Mouse (Mus musculus) left cerebral cortex, adult 2 months (tissue): ENCODE measurements around the gene Gm1123. TPM values are rescaled to one million over a fixed set of nuclear protein-coding genes. Genes with fewer than 3 reads are reported as not detected.

ENCODE experiments used
- DNase-seq, 2 experiments: peaks; one replicate each; pipeline ENCODE4 v3.0.0; 2021 to 2022; ENCODE audit warnings: low spot score in 2 of 2, mixed read lengths in 1 of 2; ENCODE audit errors: extremely low spot score in 1 of 2
- H3K27ac ChIP-seq: fragments of 200-600 bp; 2 replicates; pipeline ENCODE4 v1.8.1; 2022
- H3K4me3 ChIP-seq: fragments of 200-600 bp; 2 replicates; pipeline ENCODE4 v1.8.1; 2022
- CTCF ChIP-seq: fragments of 200-600 bp; IDR thresholded peaks from 2 replicates; pipeline ENCODE4 v1.8.1; 2022; ENCODE audit warnings: antibody characterized with exemption, mild to moderate bottlenecking, moderate library complexity
- intact Hi-C: fragments of 180-260 bp; cut with DNase I; formaldehyde crosslinking; loops from one replicate; pipeline ENCODE4 v1.15.1; 2025
- total RNA-seq, 2 experiments: library from RNA; stranded (reverse); gene quantifications; 2 replicates each; pipeline ENCODE4 v1.2.3; 2021

Gene Gm1123
- total RNA-seq, 2 experiments from 2014 or later, result not detected

GRCm38 (mm10) chr9:98994103-98994502 is 41.4 kb downstream of the Gm1123 start:
- H3K27ac ChIP-seq, result no peak overlapping the region
- intact Hi-C loops, result no loop called here
- no peak for TF ChIP-seq CTCF
- H3K4me3 ChIP-seq, result no peak overlapping the region
- DNase-seq, result no peak

GRCm38 (mm10) chr9:98987131-98987530 is 48.4 kb downstream of the Gm1123 start:
- TF ChIP-seq CTCF, result no peak
- H3K4me3 ChIP-seq, result peak overlapping the region; percentile 90
- no peak for DNase-seq
- intact Hi-C loops, result loop anchor here (5.0 kb wide), 2 partner anchors 255 to 460 kb away; partner anchors contain the start of gene Cep70
- H3K27ac ChIP-seq, result no peak overlapping the region; the same call in 1 of the 2 replicates

DNA sequence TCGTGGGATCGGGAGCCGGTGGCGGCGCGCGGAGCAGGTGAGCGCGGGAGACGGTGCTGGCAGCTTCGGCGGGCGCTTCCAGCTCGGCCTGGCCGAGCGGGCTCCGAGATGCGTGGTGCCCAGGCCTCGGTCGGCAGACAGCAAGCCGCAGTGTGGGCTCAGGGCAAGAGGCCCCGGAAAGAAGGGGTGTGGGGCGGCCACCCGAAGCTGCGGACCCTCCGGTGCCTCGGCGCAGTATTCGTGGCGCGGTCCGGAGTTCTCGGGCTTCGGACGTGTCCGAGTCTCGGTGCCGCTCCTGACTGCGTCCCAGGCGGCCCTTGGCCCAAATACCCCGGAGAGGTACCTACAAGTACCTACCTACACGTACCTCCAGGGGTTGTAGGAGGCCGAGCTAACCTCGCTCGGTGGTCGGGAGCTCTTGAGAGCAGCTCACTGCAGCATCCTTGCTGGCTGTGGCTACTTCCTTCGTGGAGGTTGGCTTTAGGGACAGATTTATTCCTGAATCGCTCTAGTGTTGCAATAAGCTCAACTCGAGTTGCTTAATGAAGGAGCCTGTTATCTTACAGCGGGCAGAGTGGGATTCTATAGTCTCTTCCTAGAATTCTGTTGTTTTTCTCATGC is 48.9 kb downstream of the Gm1123 start:
- TF ChIP-seq CTCF, result no peak
- no peak for DNase-seq
- Histone ChIP-seq H3K4me3 (peak overlapping the region; percentile 90), H3K27ac (peak overlapping the region; percentile 48)
- intact Hi-C loops, result loop anchor here (5.0 kb wide), 2 partner anchors 256 to 461 kb away; partner anchors contain the start of gene Cep70

DNA sequence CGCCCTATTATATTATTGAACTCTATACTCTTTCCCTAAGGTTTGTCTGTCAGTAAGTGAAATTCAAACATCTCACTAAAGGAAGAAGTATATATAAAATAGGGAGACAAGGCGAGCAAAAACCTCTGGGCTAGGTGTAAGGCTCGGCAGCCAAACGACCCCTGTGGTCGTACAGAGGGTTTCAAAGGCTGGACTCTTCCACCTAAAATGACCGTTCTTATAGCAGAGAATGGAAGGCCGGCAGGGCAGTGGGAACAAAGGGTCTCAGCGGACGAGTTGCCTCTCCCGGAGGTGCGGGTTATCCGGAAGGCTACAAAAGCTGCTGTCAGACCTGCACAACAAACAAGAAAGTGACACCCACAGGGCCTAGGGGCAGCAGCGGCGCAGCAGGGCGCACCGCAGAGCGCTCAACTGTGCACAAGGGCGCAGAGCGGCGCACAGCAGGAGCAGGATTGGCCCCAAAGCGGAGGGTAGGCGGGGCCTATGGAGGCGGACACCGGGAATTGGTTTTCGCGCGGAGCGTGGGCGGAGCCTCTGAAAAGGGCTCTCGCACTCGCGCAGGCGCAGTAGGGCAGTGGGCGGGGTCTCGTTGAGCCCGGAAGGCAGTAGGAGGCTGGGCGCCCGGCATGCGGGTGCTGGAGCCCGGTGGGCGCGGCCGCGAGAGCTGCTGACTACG is 49.6 kb downstream of the Gm1123 start, which contains the start of gene Faim:
Gene Faim (plus strand): TSS at position 574 of the 676 bp plus-strand sequence.
- Histone ChIP-seq H3K27ac (peak within 1 kb of the TSS; percentile 82), H3K4me3 (peak within 1 kb of the TSS; percentile 90)
- peak; percentile 100 for DNase-seq
- intact Hi-C loops, result loop anchor here (5.0 kb wide), 2 partner anchors 256 to 461 kb away; partner anchors contain the start of gene Cep70
- TF ChIP-seq CTCF, result no peak; the same call in none of the 2 replicates

- H3K4me3 ChIP-seq, result peak overlapping the region; percentile 26; the same call in 1 of the 2 replicates
- DNase-seq, result peak; percentile 85 to 89
- TF ChIP-seq CTCF, result peak; percentile 98
- no peak overlapping the region for H3K27ac ChIP-seq
- intact Hi-C loops, result no loop called here
These were observed 55.8 kb downstream of the Gm1123 start for GRCm38 (mm10) chr9:98979431-98980416.

DNA sequence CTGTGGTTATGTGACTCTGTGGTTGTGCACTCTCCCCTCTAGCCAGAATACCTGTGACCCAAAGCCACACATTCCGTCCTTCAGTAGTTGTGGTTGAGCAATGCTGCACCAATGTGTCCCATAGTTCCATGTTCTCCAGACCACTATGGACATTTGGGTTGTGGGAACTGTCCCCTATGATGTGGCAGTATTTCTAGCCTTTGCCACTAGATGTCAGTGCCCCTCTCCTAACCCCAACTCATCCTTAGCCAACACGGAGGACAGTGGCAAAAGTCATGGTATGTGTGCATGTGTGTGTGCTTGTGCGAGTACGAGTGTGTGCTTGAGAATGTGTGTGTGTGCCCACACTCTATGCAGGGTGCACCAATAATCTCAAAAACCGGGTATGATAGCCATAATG is 59.0 kb downstream of the Gm1123 start:
- intact Hi-C loops, result loop anchor here (2.0 kb wide), 1 partner anchor 14 kb away; no protein-coding TSS in a partner anchor
- Histone ChIP-seq H3K27ac (no peak overlapping the region), H3K4me3 (no peak overlapping the region)
- peak; percentile 35 for TF ChIP-seq CTCF
- DNase-seq, result no peak

DNA sequence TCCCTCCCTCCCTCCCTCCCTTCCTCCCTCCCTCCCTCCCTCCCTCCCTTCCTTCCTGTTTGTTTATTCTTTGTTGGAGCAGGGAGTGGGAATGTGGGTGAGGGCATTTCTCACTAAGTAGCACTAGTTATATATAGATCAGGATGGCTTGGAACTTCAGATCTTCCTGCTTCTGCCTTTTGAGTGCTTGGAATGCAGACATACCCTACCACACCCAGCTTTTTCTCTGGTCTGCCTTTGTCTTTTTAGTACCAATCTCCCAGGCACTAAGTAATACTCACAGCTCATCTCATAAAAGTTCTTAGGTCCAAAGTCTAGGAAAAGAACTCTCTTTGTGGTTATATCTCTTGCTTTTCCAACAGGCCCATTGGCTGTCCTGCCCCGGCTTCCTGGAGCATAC is 59.4 kb downstream of the Gm1123 start:
- DNase-seq, result no peak
- intact Hi-C loops, result loop anchor here (2.0 kb wide), 1 partner anchor 13 kb away; no protein-coding TSS in a partner anchor
- Histone ChIP-seq H3K4me3 (no peak overlapping the region), H3K27ac (no peak overlapping the region)
- TF ChIP-seq CTCF, result no peak

- no peak overlapping the region for H3K27ac ChIP-seq
- TF ChIP-seq CTCF, result no peak
- H3K4me3 ChIP-seq, result no peak overlapping the region
- DNase-seq, result no peak
- intact Hi-C loops, result no loop called here
These were observed 60.6 kb downstream of the Gm1123 start for GRCm38 (mm10) chr9:98974898-98975297.

DNA sequence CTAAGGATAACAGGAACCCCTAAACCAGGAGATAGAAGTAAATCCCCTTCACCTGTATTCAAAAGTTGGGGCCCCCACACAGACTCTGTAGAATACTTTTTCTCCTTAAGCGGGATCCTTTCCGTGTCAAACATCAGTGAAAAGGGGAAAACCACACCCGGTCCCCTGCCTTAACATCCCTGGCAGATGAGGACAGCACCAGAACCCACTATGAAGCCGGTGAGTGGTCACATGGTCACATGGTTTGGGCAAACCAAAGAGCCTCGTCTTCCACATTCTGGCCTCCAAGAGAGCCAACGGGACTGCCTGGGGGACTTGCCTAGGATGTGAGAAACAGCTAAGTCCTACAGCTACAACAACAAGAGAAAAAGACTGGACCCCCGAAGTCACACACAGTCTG is 62.0 kb downstream of the Gm1123 start:
- TF ChIP-seq CTCF, result no peak
- DNase-seq, result no peak
- H3K27ac ChIP-seq, result no peak overlapping the region
- intact Hi-C loops, result no loop called here
- H3K4me3 ChIP-seq, result no peak overlapping the region

DNA sequence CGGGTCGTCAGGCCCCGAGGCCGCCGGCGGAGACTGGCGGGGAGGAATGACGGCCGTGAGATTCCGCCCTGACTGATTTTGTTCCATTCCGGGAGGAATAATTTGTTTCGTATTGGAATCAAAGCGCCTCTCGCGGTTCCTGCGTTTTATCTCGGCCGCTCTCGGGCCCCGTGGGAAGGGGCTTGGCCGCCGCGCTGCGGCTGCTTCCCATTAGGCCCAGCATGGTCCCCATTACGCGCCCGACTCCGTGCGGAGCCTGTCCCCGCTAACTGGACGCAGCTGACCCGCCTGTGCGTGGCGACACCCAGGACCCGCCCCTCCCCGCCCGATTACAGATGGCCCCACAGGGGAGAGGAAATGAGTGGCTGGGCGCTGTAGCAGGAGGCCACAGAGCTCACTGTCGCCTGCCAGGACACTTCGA is 62.4 kb downstream of the Gm1123 start:
- DNase-seq, result no peak
- H3K27ac ChIP-seq, result no peak overlapping the region
- TF ChIP-seq CTCF, result no peak
- intact Hi-C loops, result no loop called here
- peak overlapping the region; percentile 11; the same call in 1 of the 2 replicates for H3K4me3 ChIP-seq

DNA sequence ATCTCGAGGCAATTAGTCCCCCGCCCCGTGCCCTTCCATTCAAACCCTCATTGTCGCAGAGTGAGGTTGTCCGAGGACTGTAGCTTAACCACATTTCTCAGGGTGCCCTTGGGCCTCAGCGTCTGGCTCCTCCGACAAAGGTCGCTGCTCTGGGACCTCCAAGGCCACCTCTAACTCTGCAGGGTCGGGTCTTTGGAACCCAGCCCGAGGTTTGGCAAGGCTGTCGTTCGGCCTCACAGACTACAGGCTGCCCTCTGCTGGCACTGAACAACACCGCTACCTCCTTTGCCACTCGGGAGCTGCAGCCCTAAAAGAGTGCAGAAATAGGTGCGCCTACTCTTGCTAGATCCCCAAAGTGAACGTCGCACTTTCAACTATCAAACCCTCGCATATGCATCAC is 70.4 kb downstream of the Gm1123 start:
- intact Hi-C loops, result no loop called here
- no peak for DNase-seq
- Histone ChIP-seq H3K27ac (no peak overlapping the region), H3K4me3 (no peak overlapping the region)
- peak; percentile 51 for TF ChIP-seq CTCF
